Mouse (Mus musculus): ENCODE results near the gene Gm20826.
"Not testable (repeated sequence)": the region's sequence is repeated elsewhere in the genome, so short reads cannot be mapped to it uniquely, and the experiment has no call there.

Gene Gm20826

GRCm38 (mm10) chrY:7638389-7638788 is at the start of gene Gm20826:
Gene Gm20826, minus strand, starts transcription at chrY:7638489.
- H3K27me3 ChIP-seq (ENCODE audit: control insufficient read depth, insufficient read depth, low read length, poor library complexity, severe bottlenecking); H3K36me3 ChIP-seq (ENCODE audit: control insufficient read depth, insufficient read depth, low read length, poor library complexity, severe bottlenecking); DNase-seq (ENCODE audit: low read depth, low spot score): not testable (repeated sequence)
